Mouse (Mus musculus): ENCODE data around the gene Tvp23a. TPM values are rescaled to one million over a fixed set of nuclear protein-coding genes. Genes with fewer than 3 reads are reported as not detected.

Tvp23a gene
- total RNA-seq, 1 experiment from 2014 or later, result 0.05 TPM

DNA sequence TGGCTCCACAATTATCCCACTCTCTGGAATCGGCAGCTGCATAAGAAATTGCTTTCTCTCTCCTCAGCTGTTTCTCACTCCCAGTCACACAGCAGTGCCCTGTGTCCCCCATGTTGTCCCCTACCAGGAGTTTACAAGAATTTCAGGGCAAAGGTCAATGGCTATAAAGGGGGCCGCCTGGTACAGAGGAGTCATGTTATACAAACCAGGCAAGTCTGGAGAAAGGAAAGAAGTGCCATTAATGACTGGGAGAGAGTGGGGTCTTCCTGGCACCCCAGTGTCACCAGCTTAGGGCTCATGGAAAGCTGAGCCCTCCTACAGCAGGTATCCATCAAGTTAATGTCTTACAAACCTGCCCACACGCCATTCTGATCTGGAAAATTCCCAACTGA is 7.4 kb upstream of the Tvp23a start:
- no peak for ATAC-seq (replicated peaks; ENCODE audit: low read depth, poor library complexity, severe bottlenecking)

- no peak for ATAC-seq (replicated peaks; ENCODE audit: low read depth, poor library complexity, severe bottlenecking)
Observed at GRCm38 (mm10) chr16:10453872-10454582, 6.9 kb upstream of the Tvp23a start.

- ATAC-seq (replicated peaks; ENCODE audit: low read depth, poor library complexity, severe bottlenecking), result peak; percentile 87
Observed at GRCm38 (mm10) chr16:10452445-10452896, 5.3 kb upstream of the Tvp23a start.

DNA sequence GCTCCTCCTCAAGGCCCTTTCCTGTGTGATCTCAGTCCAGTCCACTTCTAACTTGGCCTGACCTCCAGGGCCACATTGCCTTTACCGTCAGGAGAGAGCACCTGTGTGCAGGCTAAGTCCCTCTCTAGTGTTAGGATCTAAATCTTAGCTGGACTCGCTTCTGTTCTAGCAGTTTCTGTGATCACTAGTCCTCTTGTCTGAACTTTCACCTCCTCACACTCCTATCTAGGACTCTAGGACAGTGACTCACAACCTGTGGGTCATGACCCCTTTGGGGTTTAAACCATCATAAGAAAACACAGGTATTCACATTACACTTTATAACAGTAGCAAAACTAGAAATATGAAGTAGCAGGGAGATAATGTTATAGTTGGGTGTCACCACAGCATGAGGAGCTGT is 4.7 kb upstream of the Tvp23a start:
- ATAC-seq (replicated peaks; ENCODE audit: low read depth, poor library complexity, severe bottlenecking), result no peak

DNA sequence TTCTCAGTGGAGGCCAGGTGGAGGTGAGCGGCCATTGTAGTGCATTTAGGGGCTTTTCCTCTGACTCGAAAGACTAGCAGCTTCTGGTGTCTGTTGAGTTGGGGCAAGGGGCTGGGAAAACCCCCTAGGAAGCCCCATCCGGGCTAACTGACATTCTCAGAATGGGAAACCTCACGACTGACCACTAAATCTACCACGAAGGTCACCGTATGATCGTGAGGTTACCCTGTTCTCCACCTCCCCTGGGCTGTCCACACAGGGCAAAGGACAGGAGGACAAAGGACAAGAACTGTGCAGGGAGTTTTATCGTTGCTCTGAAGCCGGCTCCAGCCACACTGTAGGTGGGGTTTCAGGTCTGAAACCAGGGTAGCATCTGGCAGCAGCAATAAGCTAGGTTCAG is 1.8 kb upstream of the Tvp23a start:
- peak; percentile 15; the same call in 1 of the 2 replicates for ATAC-seq (replicated peaks; ENCODE audit: low read depth, poor library complexity, severe bottlenecking)

GRCm38 (mm10) chr16:10447781-10448180 is 619 bp upstream of the Tvp23a start:
- peak; percentile 30 for ATAC-seq (replicated peaks; ENCODE audit: low read depth, poor library complexity, severe bottlenecking)

DNA sequence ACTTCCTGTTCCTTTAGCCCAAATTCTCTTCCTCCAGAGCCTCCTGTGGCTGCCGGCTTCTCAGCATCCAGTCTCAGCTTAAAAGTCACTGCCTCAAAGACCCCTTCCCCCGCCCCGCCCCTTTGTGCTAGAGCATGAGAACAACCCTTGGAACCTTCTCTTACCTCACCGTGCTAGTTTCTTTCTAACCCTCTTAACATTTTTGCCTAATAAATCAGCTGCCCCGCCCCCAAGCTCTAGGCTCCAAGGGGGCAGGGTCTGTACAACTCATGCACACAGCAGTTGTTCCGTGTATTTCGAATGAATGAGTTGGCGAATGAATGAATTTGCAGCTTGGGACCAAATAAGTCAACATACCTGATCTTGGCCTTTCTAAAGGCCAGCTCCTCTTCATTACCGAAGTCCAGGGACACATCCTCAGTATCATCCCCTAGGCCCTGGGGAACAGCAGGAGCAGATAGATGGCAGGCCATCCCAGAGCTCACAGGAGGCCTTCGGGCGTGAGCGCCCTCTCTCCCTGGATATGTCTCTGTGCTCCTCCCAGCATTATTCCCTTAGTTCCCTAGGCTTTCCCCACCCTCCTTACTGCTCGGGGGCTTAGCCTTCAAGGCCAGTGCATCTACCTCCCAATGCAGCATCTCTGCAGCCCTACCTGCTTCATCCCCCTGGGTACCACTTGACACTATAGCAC is 444 bp downstream of the Tvp23a start:
- no peak for ATAC-seq (replicated peaks; ENCODE audit: low read depth, poor library complexity, severe bottlenecking)

- no peak for ATAC-seq (replicated peaks; ENCODE audit: low read depth, poor library complexity, severe bottlenecking)
Observed at GRCm38 (mm10) chr16:10443723-10444122, 3.4 kb downstream of the Tvp23a start.

DNA sequence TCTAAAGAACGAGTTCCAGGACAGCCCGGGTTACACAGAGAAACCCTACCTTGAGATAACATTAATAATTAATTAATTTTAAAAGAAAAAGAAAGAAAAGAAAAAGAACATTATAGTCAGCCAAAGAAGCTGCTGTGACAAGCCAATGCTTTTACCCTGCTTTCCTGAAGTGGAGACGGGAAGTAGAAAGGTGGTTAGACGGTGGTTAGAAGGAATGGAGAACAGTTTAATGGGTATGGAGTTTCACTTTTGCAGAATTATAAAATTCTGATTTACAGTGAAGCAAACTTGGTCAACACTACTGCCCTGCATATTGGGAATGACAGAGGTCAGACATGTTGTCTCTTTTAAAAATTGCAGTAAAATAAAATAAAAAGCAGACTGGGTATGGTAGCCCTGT is 5.4 kb downstream of the Tvp23a start:
- peak; percentile 61 for ATAC-seq (replicated peaks; ENCODE audit: low read depth, poor library complexity, severe bottlenecking)

DNA sequence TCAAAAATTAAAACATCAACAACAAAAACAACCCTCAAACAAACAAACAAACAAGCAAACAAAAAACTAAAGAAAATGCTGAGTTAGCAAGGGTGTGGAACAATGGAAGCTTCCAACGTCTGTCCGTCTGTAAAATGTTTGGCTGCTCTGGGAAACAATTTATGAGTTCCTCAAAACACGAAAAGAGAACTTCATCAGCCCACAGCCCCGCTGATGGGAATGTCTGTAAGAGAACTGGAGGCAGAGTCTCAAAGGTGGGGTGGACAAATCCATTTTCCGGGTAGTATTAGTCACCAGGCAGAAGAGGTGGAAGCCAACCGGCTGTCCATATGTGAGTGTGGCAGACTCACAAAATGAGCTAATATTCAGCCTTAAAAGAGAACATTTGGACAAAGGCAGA is 5.8 kb downstream of the Tvp23a start:
- peak; percentile 62 for ATAC-seq (replicated peaks; ENCODE audit: low read depth, poor library complexity, severe bottlenecking)

- ATAC-seq (replicated peaks; ENCODE audit: low read depth, poor library complexity, severe bottlenecking), result no peak
Observed at GRCm38 (mm10) chr16:10438055-10438454, 9.1 kb downstream of the Tvp23a start.

- ATAC-seq (replicated peaks; ENCODE audit: low read depth, poor library complexity, severe bottlenecking), result no peak; the same call in 1 of the 2 replicates
Observed at GRCm38 (mm10) chr16:10436166-10436565, 11.0 kb downstream of the Tvp23a start.

- peak; percentile 50 for ATAC-seq (replicated peaks; ENCODE audit: low read depth, poor library complexity, severe bottlenecking)
Observed at GRCm38 (mm10) chr16:10433344-10433743, 13.8 kb downstream of the Tvp23a start.

DNA sequence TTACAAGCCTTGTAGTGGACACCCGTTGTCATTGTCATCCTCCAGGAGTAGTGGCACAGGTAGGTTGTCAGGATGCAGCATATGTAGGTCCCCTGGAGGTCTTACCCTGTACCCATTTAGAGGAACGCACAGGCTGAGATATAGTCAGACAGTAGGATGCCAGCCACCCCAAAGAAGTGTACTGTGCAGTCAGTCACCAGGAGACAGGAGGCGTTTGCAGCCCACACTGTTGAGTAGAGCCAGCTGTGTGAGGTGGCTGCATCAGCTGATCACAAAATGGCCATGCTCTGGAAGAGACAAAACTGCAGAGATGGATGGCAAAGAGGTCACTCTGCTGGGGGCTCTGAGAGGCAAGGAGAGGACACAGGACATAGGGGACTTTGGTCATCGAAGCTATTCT is 14.8 kb downstream of the Tvp23a start:
- no peak for ATAC-seq (replicated peaks; ENCODE audit: low read depth, poor library complexity, severe bottlenecking)

- no peak for ATAC-seq (replicated peaks; ENCODE audit: low read depth, poor library complexity, severe bottlenecking)
Observed at GRCm38 (mm10) chr16:10431911-10432310, 15.3 kb downstream of the Tvp23a start.

GRCm38 (mm10) chr16:10420447-10421054 is 26.6 kb downstream of the Tvp23a start:
- ATAC-seq (replicated peaks; ENCODE audit: low read depth, poor library complexity, severe bottlenecking), result no peak

GRCm38 (mm10) chr16:10417723-10418259 is 29.4 kb downstream of the Tvp23a start:
- peak; percentile 77 for ATAC-seq (replicated peaks; ENCODE audit: low read depth, poor library complexity, severe bottlenecking)

DNA sequence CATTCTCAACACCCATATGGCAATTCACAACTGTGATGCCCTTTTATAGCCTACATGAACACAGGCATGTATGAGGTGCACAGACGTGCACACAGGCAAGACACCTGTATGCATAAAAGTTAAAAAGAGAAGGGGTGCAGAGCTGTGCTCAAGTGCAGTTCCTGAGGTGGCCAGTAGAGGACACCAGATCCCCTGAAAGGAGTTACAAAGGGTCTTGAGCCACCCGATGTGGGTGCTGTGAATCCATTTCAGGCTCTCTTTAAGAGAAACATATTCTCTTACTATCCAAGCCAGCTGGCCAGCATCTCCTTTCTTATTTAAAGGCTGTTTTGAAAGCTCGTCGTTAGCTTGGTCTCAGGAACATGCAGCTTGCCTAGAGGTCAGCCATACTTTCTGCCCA is 30.3 kb downstream of the Tvp23a start:
- no peak for ATAC-seq (replicated peaks; ENCODE audit: low read depth, poor library complexity, severe bottlenecking)

- peak; percentile 46 for ATAC-seq (replicated peaks; ENCODE audit: low read depth, poor library complexity, severe bottlenecking)
Observed at GRCm38 (mm10) chr16:10415976-10416375, 31.2 kb downstream of the Tvp23a start.

DNA sequence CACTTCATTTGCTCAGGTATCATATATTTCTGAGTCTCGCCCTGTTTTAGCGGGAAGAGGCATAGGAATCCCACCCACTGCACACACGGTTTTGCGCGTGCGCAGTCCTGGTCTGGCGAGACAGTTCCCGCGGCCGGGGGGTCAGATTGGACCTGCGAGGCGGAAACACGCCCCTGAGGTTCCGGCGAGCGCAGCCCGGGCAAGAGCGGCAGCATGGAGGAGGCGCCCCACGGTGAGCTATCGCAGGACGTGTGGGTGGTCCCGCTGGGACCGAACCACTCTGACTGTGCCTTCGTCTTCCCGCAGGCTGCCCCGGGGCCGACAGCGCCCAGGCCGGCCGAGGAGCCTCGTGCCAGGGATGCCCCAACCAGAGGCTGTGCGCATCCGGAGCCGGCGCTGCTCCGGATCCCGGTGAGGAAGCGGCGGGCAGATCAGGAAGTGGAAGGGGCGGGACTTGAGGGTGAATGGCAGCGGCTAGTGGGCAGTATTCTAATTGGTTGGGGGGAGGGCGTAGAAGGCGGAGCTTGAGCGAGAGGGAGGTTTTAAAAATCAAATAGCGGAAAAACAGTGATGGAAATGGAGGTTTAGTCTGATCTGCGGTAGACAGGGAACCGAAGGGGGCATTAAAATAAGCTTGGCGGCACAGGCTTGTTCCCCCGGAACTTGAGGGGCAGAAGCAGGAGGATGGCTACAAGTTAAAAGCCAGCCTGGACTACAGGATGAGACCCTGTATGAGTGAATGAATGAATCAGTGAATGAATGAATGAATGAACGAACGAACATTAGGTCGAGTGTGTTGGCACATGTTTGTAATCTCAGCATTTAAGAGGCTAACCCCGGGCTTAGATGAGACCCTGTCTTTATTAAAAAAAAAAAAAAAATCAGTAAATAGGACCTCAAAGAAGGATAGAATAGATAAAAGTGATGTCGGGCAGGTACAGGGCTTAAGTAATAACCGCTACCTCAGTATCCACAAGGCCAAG is 35.1 kb downstream of the Tvp23a start, which contains the start of gene Nubp1:
Gene Nubp1 (plus strand): TSS at position 185 of the 983 bp plus-strand sequence.
- ATAC-seq (replicated peaks; ENCODE audit: low read depth, poor library complexity, severe bottlenecking), result peak; percentile 97

Data from common myeloid progenitor, adult 5-6 weeks (primary cell).